Mouse (Mus musculus) midbrain, embryonic 13.5 days (tissue): ENCODE data around the gene Ranbp3l. TPM values are rescaled to one million over a fixed set of nuclear protein-coding genes. Genes with fewer than 3 reads are reported as not detected.

Experiments
- ATAC-seq: fragments of 200-750 bp; cut with Nextera tagmentation; 2 replicates; pipeline ENCODE4 v1.8.0; 2017; ENCODE audit warnings: mild to moderate bottlenecking, moderate TSS enrichment, moderate library complexity
- H3K27ac ChIP-seq: fragments of 300-500 bp; sonication (generic); 2 replicates; pipeline ENCODE4 v1.5.1; 2015; ENCODE audit warnings: inconsistent platforms, mild to moderate bottlenecking, moderate library complexity
- H3K27me3 ChIP-seq: fragments of 300-500 bp; sonication (generic); 2 replicates; pipeline ENCODE4 v1.6.1; 2015; ENCODE audit warnings: mild to moderate bottlenecking, inconsistent platforms
- H3K36me3 ChIP-seq: fragments of 300-500 bp; sonication (generic); 2 replicates; pipeline ENCODE4 v1.6.1; 2015; ENCODE audit warnings: mild to moderate bottlenecking, inconsistent platforms
- H3K4me1 ChIP-seq: fragments of 300-500 bp; sonication (generic); replicated peaks from 2 replicates; pipeline ENCODE4 v1.6.1; 2015; ENCODE audit warnings: inconsistent platforms
- H3K4me2 ChIP-seq: fragments of 300-500 bp; sonication (generic); replicated peaks from 2 replicates; pipeline ENCODE4 v1.6.1; 2015; ENCODE audit warnings: moderate library complexity, mild to moderate bottlenecking, inconsistent platforms
- H3K4me3 ChIP-seq: fragments of 300-500 bp; sonication (generic); replicated peaks from 2 replicates; pipeline ENCODE4 v1.5.1; 2015; ENCODE audit warnings: mild to moderate bottlenecking, inconsistent platforms
- H3K9ac ChIP-seq: fragments of 300-500 bp; sonication (generic); replicated peaks from 2 replicates; pipeline ENCODE4 v1.6.1; 2015; ENCODE audit warnings: mild to moderate bottlenecking, inconsistent platforms
- H3K9me3 ChIP-seq: fragments of 300-500 bp; sonication (generic); 2 replicates; pipeline ENCODE4 v1.6.1; 2016; ENCODE audit warnings: mild to moderate bottlenecking, inconsistent platforms
- WGBS: fragments of 180-500 bp; shearing (Covaris S2); methylation state at CpG from one replicate; pipeline ENCODE4 v1.1.7; 2015; 5-methylcytosine and 5-hydroxymethylcytosine counted together
- polyA plus RNA-seq: library from polyadenylated mRNA; unstranded; fragments of >200 nt; fragmentation: Nextera tagmentation; extraction: Ambion mirVana; gene quantifications from 2 replicates; pipeline ENCODE4 v1.2.1, GENCODE M21; 2015

Gene Ranbp3l
- polyA plus RNA-seq, 1 experiment from 2014 or later, result 12.7 TPM

DNA sequence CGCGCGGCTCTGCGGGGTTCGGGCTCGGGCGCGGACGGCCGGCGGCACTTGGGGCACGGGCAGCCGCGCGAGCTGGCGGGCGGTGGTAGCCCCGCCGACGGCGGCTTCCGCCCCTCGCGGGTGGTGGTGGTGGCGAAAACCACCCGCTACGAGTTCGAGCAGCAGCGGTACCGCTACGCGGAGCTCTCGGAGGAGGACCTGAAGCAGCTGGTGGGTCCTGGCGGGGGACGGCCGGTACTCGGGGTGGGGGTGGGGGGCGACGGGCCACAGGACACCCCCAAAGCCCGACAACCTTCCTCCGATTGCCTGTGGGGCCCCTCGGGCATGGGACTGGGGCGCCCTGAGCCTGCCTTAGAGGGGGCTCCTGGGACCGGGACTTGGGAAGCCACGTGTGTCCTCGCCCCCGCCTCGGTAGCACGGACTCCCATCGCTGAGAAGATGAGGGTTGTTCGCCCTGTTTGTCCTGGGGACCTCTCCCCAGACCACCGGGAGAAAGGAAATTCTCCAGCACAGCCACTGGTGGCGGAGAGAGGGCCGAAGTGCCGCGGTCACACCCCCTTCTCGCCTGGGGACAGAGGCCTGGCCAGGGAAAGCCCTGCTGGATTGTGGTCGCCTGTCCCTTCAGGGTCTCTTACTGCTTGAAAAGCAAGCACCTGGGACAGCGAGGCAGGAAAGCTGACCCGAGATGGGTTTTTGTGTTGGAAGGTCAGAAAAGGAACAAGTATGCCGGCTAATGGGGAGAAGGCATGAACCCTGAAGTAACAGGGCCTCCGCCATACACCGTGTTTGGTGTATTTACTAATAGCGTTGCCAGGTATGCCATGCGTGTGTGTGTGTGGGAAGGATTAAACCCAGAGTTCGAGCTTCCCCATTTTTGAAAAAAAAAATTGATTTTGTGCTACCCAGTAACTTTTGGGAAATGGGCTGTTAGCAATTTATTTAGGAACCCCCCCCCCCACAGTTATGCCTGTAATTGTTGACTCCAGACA is 104.1 kb downstream of the Ranbp3l start:
- H3K27ac ChIP-seq, result peak overlapping the region; percentile 91
- peak; percentile 48 for ATAC-seq
- H3K27me3 ChIP-seq, result no peaks in the 10 kb centered on the region
- H3K36me3 ChIP-seq, result no peaks in the 10 kb centered on the region
- H3K4me2 ChIP-seq, result peak overlapping the region; percentile 61
- H3K4me3 ChIP-seq, result peak overlapping the region; percentile 90
- H3K4me1 ChIP-seq, result peaks cover 44% of the 10 kb centered on the region
- peak overlapping the region; percentile 91 for H3K9ac ChIP-seq
- no peaks in the 10 kb centered on the region for H3K9me3 ChIP-seq
- WGBS, result under 1% methylated on average over 61 of the region's 66 CpGs

DNA sequence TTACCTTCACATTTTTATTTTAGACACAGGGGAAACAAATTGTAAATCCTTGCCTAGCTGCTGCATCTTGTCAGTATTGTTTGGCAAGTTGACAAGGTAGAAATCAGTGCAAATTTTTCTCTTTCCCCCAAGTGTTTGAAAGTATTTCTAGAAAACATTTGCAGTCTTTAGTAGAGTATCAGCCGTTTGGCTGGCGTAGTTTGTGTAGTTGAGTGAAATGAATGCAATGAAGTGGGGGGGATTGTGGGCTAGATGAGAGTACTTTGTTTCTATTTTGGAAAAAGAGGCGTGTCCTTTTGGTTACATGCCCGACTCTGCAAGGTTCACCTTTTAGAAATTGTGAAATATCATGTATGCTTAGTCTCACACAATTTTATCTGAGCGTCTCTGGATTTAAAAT is 104.9 kb downstream of the Ranbp3l start:
- Histone ChIP-seq H3K9ac (0 out of 2 replicates have a peak overlapping the region, but pooled peaks have one; percentile 91), H3K36me3 (no peaks in the 10 kb centered on the region), H3K27ac (no peak overlapping the region), H3K4me3 (peak overlapping the region; percentile 90), H3K27me3 (no peaks in the 10 kb centered on the region), H3K9me3 (no peaks in the 10 kb centered on the region), H3K4me2 (peak overlapping the region; percentile 61), H3K4me1 (peaks cover 44% of the 10 kb centered on the region)
- ATAC-seq, result no peak
- 42% methylated on average over 5 of the region's 5 CpGs for WGBS

DNA sequence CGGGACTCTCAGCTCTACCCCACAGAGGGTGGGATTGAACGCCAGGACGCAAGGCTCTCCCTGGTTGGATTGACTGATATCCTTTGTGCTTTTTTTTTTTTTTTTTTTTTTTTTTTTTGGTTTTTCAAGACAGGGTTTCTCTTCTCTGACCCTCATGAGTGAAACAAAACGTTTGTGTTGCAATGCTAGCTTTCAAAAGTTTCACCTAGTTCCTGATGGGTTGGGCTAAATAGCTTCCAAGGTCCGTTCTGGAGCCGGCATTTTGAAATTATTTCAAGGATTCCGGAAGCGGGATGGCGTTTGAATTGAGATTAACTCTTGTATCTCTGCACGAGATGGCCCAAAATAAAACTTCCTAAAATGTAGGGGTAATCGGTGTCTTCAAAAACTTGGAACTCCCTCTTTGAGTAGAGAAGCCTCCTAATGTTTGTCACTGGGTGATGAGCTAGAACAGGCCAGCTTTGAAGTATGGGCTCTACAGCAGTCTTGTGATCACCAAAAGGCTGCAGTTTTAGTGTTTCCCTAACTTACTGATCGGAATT is 105.4 kb downstream of the Ranbp3l start:
- Histone ChIP-seq H3K4me2 (peak overlapping the region; percentile 61), H3K4me3 (peak overlapping the region; percentile 90)
- no peak for ATAC-seq

DNA sequence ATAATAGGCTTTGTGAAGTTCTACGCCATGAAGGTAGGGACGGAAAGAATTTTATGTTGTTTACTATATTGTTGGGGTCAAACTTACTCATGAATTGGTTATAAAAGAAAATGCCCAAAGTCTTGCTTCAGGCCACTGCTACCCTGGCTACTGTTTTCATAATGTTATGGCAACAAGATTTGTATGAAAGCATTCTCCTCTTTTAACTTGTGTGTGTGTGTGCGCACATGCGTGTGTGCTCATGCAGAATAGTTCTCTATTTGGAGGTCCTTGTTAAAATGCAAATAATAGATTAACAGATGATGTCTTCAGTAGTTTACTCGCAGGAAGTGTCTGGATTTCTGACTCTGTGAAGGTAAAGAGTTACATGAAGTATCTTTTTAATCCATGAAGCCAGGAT is 105.9 kb downstream of the Ranbp3l start:
- no peaks in the 10 kb centered on the region for H3K9me3 ChIP-seq
- H3K4me1 ChIP-seq, result peaks cover 44% of the 10 kb centered on the region
- peak overlapping the region; percentile 61 for H3K4me2 ChIP-seq
- no peak for ATAC-seq
- WGBS, result 76% methylated on average over 5 of the region's 5 CpGs
- peak overlapping the region; percentile 90 for H3K4me3 ChIP-seq
- no peak overlapping the region for H3K9ac ChIP-seq
- H3K36me3 ChIP-seq, result no peaks in the 10 kb centered on the region
- H3K27ac ChIP-seq, result no peak overlapping the region
- no peaks in the 10 kb centered on the region for H3K27me3 ChIP-seq

More for the DNA sequence above, 105.4 kb downstream of the Ranbp3l start:
- Histone ChIP-seq H3K4me1 (peaks cover 44% of the 10 kb centered on the region), H3K9me3 (no peaks in the 10 kb centered on the region), H3K9ac (no peak overlapping the region), H3K27ac (no peak overlapping the region), H3K36me3 (no peaks in the 10 kb centered on the region), H3K27me3 (no peaks in the 10 kb centered on the region)
- 59% methylated on average over 12 of the region's 12 CpGs for WGBS

DNA sequence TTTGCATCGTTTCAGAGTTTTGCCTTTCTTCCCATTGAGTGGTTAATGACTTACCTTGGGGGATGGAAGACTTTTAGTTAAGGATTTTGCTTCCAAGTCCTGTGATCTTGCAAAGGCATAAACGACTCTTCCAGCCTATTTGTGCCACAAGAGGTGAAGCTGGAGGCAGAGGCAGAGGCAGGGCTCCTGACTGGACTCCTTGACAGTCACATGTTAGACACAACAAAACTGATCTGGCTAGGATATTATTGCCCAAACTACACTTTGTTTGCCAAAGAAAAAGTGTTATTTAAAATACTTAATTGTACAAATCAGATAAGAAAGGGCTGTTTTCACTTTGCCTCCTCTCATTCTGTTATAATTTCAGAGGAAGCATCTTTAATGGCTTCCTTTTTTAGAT is 106.4 kb downstream of the Ranbp3l start:
- Histone ChIP-seq H3K36me3 (no peaks in the 10 kb centered on the region), H3K9me3 (no peaks in the 10 kb centered on the region), H3K27ac (no peak overlapping the region), H3K4me3 (no peak overlapping the region), H3K4me2 (0 out of 2 replicates have a peak overlapping the region, but pooled peaks have one; percentile 61), H3K9ac (no peak overlapping the region), H3K27me3 (no peaks in the 10 kb centered on the region), H3K4me1 (peaks cover 47% of the 10 kb centered on the region)
- no peak for ATAC-seq
- 29% methylated on average over 2 of the region's 2 CpGs for WGBS

DNA sequence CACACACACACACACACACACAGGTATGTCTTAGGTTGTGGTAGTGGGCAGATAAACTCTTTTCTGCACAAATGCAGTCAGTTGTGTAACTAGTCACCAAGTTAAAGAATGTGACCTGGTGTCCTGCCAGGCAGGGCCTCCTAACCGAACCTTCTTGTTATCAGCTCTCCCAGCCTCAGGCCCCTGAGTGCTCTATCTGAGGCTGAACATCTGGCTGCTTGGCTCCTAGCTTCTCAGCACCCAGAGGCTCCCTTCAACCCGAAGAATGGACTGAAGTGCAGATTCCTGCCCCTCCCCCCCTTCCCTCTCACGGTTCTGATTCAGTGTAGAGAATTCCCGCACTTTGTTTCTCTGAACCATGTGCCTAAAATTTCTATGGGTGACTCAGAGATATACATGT is 106.9 kb downstream of the Ranbp3l start:
- Histone ChIP-seq H3K4me2 (no peak overlapping the region), H3K9ac (no peak overlapping the region), H3K4me1 (peaks cover 53% of the 10 kb centered on the region), H3K27ac (no peak overlapping the region), H3K27me3 (no peaks in the 10 kb centered on the region), H3K4me3 (no peak overlapping the region), H3K9me3 (no peaks in the 10 kb centered on the region), H3K36me3 (no peaks in the 10 kb centered on the region)
- WGBS, result 20% methylated on average over 4 of the region's 4 CpGs
- no peak for ATAC-seq

DNA sequence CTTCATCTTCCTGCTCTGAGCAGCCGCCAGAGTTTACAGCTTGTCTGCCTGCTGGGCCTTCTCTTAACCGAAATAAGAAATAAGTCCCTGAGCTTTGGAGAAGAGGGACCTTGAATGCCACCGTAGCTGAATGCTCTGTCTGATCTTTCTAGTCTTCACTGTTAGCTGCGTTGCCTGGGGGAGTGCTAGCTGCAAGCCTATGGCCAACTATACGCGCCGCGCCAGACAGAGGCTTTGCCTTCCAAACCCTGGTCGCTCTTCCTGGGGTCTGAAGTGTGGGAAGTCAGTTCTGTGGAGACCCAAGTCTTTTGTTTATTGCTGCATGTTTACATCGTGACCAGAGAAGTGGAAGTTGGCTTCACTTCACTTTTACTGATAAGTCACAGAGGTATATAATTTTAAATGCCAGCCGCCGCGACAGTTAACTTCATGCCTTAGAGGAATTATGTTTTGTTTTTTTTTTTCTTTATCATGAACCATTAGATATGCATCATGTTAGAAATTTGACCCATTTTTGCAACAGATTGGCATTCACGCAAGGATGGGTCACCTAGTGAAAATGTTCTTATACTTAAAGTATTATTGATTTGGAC is 108.0 kb downstream of the Ranbp3l start:
- H3K4me3 ChIP-seq, result no peak overlapping the region
- H3K27ac ChIP-seq, result no peak overlapping the region
- no peak overlapping the region for H3K9ac ChIP-seq
- WGBS, result 78% methylated on average over 14 of the region's 14 CpGs
- no peaks in the 10 kb centered on the region for H3K36me3 ChIP-seq
- H3K27me3 ChIP-seq, result no peaks in the 10 kb centered on the region
- H3K9me3 ChIP-seq, result no peaks in the 10 kb centered on the region
- ATAC-seq, result no peak
- peaks cover 44% of the 10 kb centered on the region for H3K4me1 ChIP-seq
- H3K4me2 ChIP-seq, result no peak overlapping the region

DNA sequence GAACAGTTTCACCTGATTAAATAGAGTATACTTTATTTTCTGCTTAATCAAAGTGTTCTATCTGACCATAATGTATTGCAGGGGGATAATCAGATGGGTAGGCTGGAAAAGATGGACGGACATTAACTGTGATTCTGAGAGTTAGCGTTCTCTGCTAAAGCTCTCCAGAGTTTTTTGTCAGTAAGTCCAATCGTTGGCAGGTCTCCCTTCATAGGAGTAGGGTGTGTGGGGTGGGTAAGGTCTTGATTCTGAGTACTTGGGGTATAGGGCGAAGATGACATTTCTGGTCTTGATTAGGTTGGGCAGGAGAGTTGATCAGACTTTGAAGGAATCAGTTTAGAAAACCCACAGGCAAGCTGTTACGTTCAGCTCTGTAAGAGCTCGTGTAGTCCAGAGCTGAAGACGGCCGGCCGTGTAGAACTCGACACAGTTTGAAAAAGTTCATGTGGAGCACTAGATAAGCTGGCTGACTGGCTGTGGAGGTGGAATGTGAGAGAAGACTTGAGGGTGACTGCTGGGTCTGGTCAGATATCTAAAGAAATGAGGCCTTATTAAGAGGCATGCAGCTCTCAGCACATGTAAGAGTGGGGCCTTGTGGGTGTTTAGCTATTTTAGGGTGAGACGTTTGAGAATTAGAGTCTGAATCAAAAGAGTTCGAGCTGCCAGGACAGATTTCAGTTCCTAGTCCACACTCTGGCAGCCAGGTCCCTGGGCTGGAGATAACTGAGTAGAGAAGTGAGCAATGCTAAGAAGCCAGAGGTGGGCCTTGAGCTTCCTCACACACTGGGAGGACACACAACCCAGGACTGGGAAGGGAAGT is 110.9 kb downstream of the Ranbp3l start:
- H3K9ac ChIP-seq, result no peak overlapping the region
- no peak overlapping the region for H3K27ac ChIP-seq
- WGBS, result 83% methylated on average over 12 of the region's 12 CpGs
- H3K4me3 ChIP-seq, result no peak overlapping the region
- H3K36me3 ChIP-seq, result no peaks in the 10 kb centered on the region
- ATAC-seq, result no peak
- H3K4me2 ChIP-seq, result no peak overlapping the region
- no peaks in the 10 kb centered on the region for H3K27me3 ChIP-seq
- peaks cover 27% of the 10 kb centered on the region for H3K4me1 ChIP-seq
- no peaks in the 10 kb centered on the region for H3K9me3 ChIP-seq

DNA sequence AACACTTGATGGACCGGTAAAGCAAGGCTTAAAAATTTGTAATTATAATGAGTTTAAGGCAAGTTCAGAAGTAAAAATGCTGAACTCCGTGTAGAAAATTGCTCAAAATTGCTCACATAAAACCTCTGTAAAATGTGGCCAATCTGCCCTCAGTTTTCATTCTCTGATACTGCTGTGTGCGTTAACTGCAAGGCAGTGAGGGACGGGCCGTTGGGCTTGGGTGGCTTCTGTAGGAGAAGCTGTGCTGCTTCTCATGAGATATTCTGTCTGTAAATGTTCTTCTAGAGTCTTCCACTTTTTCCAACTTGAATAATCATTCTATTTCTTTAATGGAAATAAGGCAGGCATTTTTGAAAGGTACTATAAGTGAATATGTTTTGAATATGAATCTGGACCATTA is 111.9 kb downstream of the Ranbp3l start:
- no peaks in the 10 kb centered on the region for H3K27me3 ChIP-seq
- no peak overlapping the region for H3K27ac ChIP-seq
- H3K4me2 ChIP-seq, result no peak overlapping the region
- no peak overlapping the region for H3K9ac ChIP-seq
- no peak for ATAC-seq
- H3K36me3 ChIP-seq, result no peaks in the 10 kb centered on the region
- H3K4me3 ChIP-seq, result no peak overlapping the region
- WGBS, result 44% methylated on average over 5 of the region's 5 CpGs
- no peaks in the 10 kb centered on the region for H3K9me3 ChIP-seq
- peaks cover 20% of the 10 kb centered on the region for H3K4me1 ChIP-seq

DNA sequence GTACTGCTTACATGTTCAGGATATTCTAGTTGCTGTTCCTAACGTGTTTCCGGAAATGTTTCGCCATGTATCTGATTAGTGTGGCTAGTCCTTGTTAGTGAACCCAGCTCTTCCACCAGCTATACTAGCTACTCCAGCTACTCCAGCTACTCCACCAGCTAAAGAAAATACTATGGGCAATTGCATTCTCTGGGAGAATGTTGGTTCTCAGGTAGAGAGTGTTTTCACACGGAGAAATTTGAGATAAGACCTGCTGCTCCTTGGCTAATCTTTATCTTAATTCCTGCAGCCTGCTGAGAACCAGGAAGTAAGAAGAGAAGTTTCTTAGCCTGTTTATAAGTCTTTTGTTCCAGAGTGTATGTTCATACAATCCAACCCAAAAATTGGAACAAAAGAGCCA is 112.5 kb downstream of the Ranbp3l start:
- H3K36me3 ChIP-seq, result no peaks in the 10 kb centered on the region
- ATAC-seq, result no peak
- no peak overlapping the region for H3K9ac ChIP-seq
- no peaks in the 10 kb centered on the region for H3K27me3 ChIP-seq
- no peak overlapping the region for H3K27ac ChIP-seq
- WGBS, result 70% methylated on average over 4 of the region's 4 CpGs
- H3K4me2 ChIP-seq, result no peak overlapping the region
- H3K9me3 ChIP-seq, result no peaks in the 10 kb centered on the region
- H3K4me1 ChIP-seq, result peaks cover 14% of the 10 kb centered on the region
- H3K4me3 ChIP-seq, result no peak overlapping the region

DNA sequence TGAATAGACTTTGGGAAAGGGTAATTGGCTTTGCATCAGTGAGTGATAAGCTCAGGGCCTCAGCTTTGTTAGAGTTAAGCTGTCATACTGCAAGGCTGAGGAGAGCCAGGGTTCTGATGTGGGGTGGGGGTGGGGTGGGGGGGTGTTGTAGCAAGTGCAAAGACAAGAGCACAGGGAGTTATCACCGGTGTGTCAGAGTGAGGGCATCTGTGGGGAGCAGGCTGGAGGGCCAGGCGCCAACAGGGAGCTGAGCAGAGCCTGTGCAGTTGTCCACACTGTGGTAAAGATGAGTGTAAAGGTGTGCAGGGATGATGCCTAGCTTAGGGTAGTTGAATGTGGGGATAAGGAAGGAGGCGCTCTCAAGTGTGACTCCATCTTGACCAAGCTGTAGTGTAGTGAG is 113.5 kb downstream of the Ranbp3l start:
- no peak overlapping the region for H3K4me2 ChIP-seq
- peak; percentile 47 for ATAC-seq
- WGBS, result 74% methylated on average over 3 of the region's 3 CpGs
- H3K9me3 ChIP-seq, result no peaks in the 10 kb centered on the region
- H3K4me3 ChIP-seq, result no peak overlapping the region
- H3K36me3 ChIP-seq, result peaks cover 9% of the 10 kb centered on the region; the same call in 1 of the 2 replicates
- H3K4me1 ChIP-seq, result peaks cover 9% of the 10 kb centered on the region
- H3K9ac ChIP-seq, result no peak overlapping the region
- H3K27ac ChIP-seq, result no peak overlapping the region
- no peaks in the 10 kb centered on the region for H3K27me3 ChIP-seq
